Mouse (Mus musculus): ENCODE data around the gene Hoxa6. TPM values are rescaled to one million over a fixed set of nuclear protein-coding genes. Genes with fewer than 3 reads are reported as not detected.

Hoxa6 gene
- polyA plus RNA-seq, 1 experiment from 2014 or later: 1.7 TPM

GRCm38 (mm10) chr6:52162093-52162380, 46.5 kb downstream of the Hoxa6 start:
- H3K4me1 ChIP-seq: peaks cover 27% of the 10 kb centered on the region
- H3K4me3 ChIP-seq (replicated peaks): no peak overlapping the region; the same call in 1 of the 2 replicates
- ATAC-seq (ENCODE audit: insufficient read depth, low FRiP score, low read depth): no peak
- no peak overlapping the region for H3K9ac ChIP-seq
- H3K9me3 ChIP-seq: no peaks in the 10 kb centered on the region
- peak overlapping the region; percentile 0; the same call in 1 of the 2 replicates for H3K27ac ChIP-seq
- H3K27me3 ChIP-seq (replicated peaks): 0 out of 2 replicates have a peak, but pooled peaks cover 2% of the 10 kb centered on the region
- peak overlapping the region; percentile 44 for H3K4me2 ChIP-seq
- H3K36me3 ChIP-seq: no peaks in the 10 kb centered on the region
- 18% methylated on average over 1 of the region's 1 CpGs for WGBS

GRCm38 (mm10) chr6:52161336-52162092, 47.0 kb downstream of the Hoxa6 start:
- no peak for ATAC-seq (ENCODE audit: insufficient read depth, low FRiP score, low read depth)
- no peak overlapping the region for H3K9ac ChIP-seq
- peak overlapping the region; percentile 96 for H3K27ac ChIP-seq
- peaks cover 6% of the 10 kb centered on the region; the same call in 1 of the 2 replicates for H3K27me3 ChIP-seq (replicated peaks)
- peak overlapping the region; percentile 88 for H3K4me2 ChIP-seq
- H3K36me3 ChIP-seq: no peaks in the 10 kb centered on the region
- 16% methylated on average over 8 of the region's 8 CpGs for WGBS
- peak overlapping the region; percentile 67 for H3K4me3 ChIP-seq (replicated peaks)
- H3K9me3 ChIP-seq: no peaks in the 10 kb centered on the region
- H3K4me1 ChIP-seq: peaks cover 27% of the 10 kb centered on the region

GRCm38 (mm10) chr6:52160511-52161335, 47.8 kb downstream of the Hoxa6 start:
- Histone ChIP-seq H3K4me2 (peak overlapping the region; percentile 88), H3K9ac (peak overlapping the region; percentile 23; the same call in 1 of the 2 replicates), H3K27me3 (replicated peaks) (peaks cover 13% of the 10 kb centered on the region; the same call in 1 of the 2 replicates), H3K9me3 (no peaks in the 10 kb centered on the region), H3K4me1 (peaks cover 24% of the 10 kb centered on the region), H3K36me3 (no peaks in the 10 kb centered on the region), H3K27ac (peak overlapping the region; percentile 96), H3K4me3 (replicated peaks) (peak overlapping the region; percentile 67)
- ATAC-seq (ENCODE audit: insufficient read depth, low FRiP score, low read depth): no peak
- 5% methylated on average over 30 of the region's 30 CpGs for WGBS

GRCm38 (mm10) chr6:52159979-52160378, 48.5 kb downstream of the Hoxa6 start:
- WGBS: 5% methylated on average over 9 of the region's 9 CpGs
- H3K4me3 ChIP-seq (replicated peaks): peak overlapping the region; percentile 67
- peaks cover 23% of the 10 kb centered on the region for H3K4me1 ChIP-seq
- H3K36me3 ChIP-seq: no peaks in the 10 kb centered on the region
- H3K9me3 ChIP-seq: no peaks in the 10 kb centered on the region
- H3K27me3 ChIP-seq (replicated peaks): peaks cover 18% of the 10 kb centered on the region; the same call in 1 of the 2 replicates
- H3K27ac ChIP-seq: peak overlapping the region; percentile 96
- no peak overlapping the region for H3K9ac ChIP-seq
- ATAC-seq (ENCODE audit: insufficient read depth, low FRiP score, low read depth): no peak
- H3K4me2 ChIP-seq: peak overlapping the region; percentile 88

GRCm38 (mm10) chr6:52159164-52159761, 49.3 kb downstream of the Hoxa6 start:
- peaks cover 18% of the 10 kb centered on the region; the same call in 1 of the 2 replicates for H3K27me3 ChIP-seq (replicated peaks)
- WGBS: 7% methylated on average over 12 of the region's 12 CpGs
- ATAC-seq (ENCODE audit: insufficient read depth, low FRiP score, low read depth): no peak
- H3K4me3 ChIP-seq (replicated peaks): peak overlapping the region; percentile 67
- H3K9me3 ChIP-seq: no peaks in the 10 kb centered on the region
- peaks cover 21% of the 10 kb centered on the region for H3K4me1 ChIP-seq
- no peaks in the 10 kb centered on the region for H3K36me3 ChIP-seq
- H3K27ac ChIP-seq: peak overlapping the region; percentile 96
- peak overlapping the region; percentile 88 for H3K4me2 ChIP-seq
- peak overlapping the region; percentile 67; the same call in 1 of the 2 replicates for H3K9ac ChIP-seq

- WGBS: under 1% methylated on average over 53 of the region's 55 CpGs
- ATAC-seq (ENCODE audit: insufficient read depth, low FRiP score, low read depth): peak; percentile 83
- peaks cover 18% of the 10 kb centered on the region; the same call in 1 of the 2 replicates for H3K27me3 ChIP-seq (replicated peaks)
- no peaks in the 10 kb centered on the region for H3K9me3 ChIP-seq
- peak within 1 kb of the TSS; percentile 67 for H3K4me3 ChIP-seq (replicated peaks)
- H3K36me3 ChIP-seq: no peaks in the 10 kb centered on the region
- peak within 1 kb of the TSS; percentile 88 for H3K4me2 ChIP-seq
- peak within 1 kb of the TSS; percentile 67 for H3K9ac ChIP-seq
- peak within 1 kb of the TSS; percentile 96 for H3K27ac ChIP-seq
- peaks cover 21% of the 10 kb centered on the region for H3K4me1 ChIP-seq
Measured at GRCm38 (mm10) chr6:52158276-52159051, 50.1 kb downstream of the Hoxa6 start, which contains the start of gene Hoxa1. Hoxa1 (minus strand) TSS chr6:52158317.

- peaks cover 21% of the 10 kb centered on the region for H3K4me1 ChIP-seq
Measured at GRCm38 (mm10) chr6:52157466-52158275, 50.9 kb downstream of the Hoxa6 start.

GRCm38 (mm10) chr6:52156551-52157200, 51.8 kb downstream of the Hoxa6 start:
- no peak for ATAC-seq (ENCODE audit: insufficient read depth, low FRiP score, low read depth)
- H3K4me1 ChIP-seq: peaks cover 21% of the 10 kb centered on the region
- no peaks in the 10 kb centered on the region for H3K9me3 ChIP-seq
- H3K4me3 ChIP-seq (replicated peaks): 0 out of 2 replicates have a peak overlapping the region, but pooled peaks have one; percentile 67
- no peak overlapping the region for H3K9ac ChIP-seq
- no peaks in the 10 kb centered on the region for H3K36me3 ChIP-seq
- H3K4me2 ChIP-seq: peak overlapping the region; percentile 88
- peaks cover 20% of the 10 kb centered on the region; the same call in 1 of the 2 replicates for H3K27me3 ChIP-seq (replicated peaks)
- 25% methylated on average over 20 of the region's 20 CpGs for WGBS
- no peak overlapping the region for H3K27ac ChIP-seq

More at GRCm38 (mm10) chr6:52157466-52158275, 50.9 kb downstream of the Hoxa6 start:
- Histone ChIP-seq H3K27me3 (replicated peaks) (peaks cover 18% of the 10 kb centered on the region; the same call in 1 of the 2 replicates), H3K4me3 (replicated peaks) (peak overlapping the region; percentile 67), H3K36me3 (no peaks in the 10 kb centered on the region), H3K27ac (no peak overlapping the region), H3K4me2 (peak overlapping the region; percentile 88), H3K9ac (no peak overlapping the region), H3K9me3 (no peaks in the 10 kb centered on the region)
- ATAC-seq (ENCODE audit: insufficient read depth, low FRiP score, low read depth): no peak; the same call in 1 of the 2 replicates
- WGBS: 4% methylated on average over 32 of the region's 32 CpGs

All from stomach, embryonic 15.5 days (tissue).